ENCODE assay signal across 20 mouse cellular contexts in the genomic region with DNA sequence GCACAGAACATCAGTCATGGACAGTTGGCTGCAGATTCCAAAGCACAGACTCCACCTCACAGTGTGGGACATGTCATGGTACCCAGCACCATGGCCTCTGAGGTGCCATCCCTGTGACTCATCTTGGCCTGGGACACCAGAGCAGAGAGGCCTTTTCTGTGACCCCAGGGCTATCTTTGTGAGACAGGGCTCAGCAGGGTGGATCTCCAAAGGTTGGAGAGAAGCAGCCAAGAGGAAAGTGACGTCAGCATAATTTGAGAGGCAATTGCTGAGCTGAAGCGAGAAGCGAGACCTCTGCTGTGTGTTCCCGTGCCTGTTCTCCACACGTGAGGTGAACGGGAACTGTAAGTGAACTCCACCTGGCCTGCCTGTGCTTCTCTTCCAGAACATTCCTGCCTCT.
A peak's percentile ranks its signal among the peaks of the same experiment; 100 is the strongest.
DNase-seq lines count a peak whose midpoint lies in the region; ATAC-seq and TF ChIP-seq lines count a peak whose summit lies in the region.
"Had no signal": no experiment of that assay in that cellular context is flagged by ENCODE, and none has a peak within 500 bp of the region (broad histone marks: within the 10 kb centered on the region; RNA-seq: fewer than 3 reads in every experiment).

No protein-coding gene starts in this region.

- DNase-seq in embryo, embryonic 11 days, result peak; percentile 37
- DNase-seq in embryo, embryonic 9.5 days (ENCODE audit: extremely low spot score), result no peak
- no peak for DNase-seq in liver, postnatal 0 days
- DNase-seq in embryonic facial prominence, embryonic 10.5 days (ENCODE audit: low spot score), result no peak
- peak; percentile 53 for DNase-seq in skeletal muscle tissue, adult 2 months (ENCODE audit: low read depth, low spot score)
- no peak for DNase-seq in left cerebral cortex, adult 9 months (ENCODE audit: low spot score in 2 of 2)
- DNase-seq in spleen, postnatal 36 days (ENCODE audit: low spot score in 2 of 2), result no peak
- DNase-seq: cerebellum, adult 9-10 months; gastrocnemius, postnatal 25 days; kidney, adult 8-10 months; layer of hippocampus, postnatal 36 days; lung, postnatal 10 days; right cerebral cortex, postnatal 14 days; thymus, postnatal 4 days had no signal

- 22% methylated on average over 6 of the region's 6 CpGs for WGBS in liver, embryonic 15.5 days (ENCODE audit: insufficient replicate concordance)
- 42% methylated on average over 6 of the region's 6 CpGs for WGBS in liver, postnatal 0 days (ENCODE audit: insufficient replicate concordance)
- 72% methylated on average over 6 of the region's 6 CpGs for WGBS in embryonic facial prominence, embryonic 10.5 days

- H3K4me1 ChIP-seq in liver, embryonic 15.5 days (replicated peaks), result peaks cover 32% of the 10 kb centered on the region
- H3K4me1 ChIP-seq in liver, postnatal 0 days (ENCODE audit: insufficient read depth), result peaks cover 18% of the 10 kb centered on the region
- H3K4me1 ChIP-seq in embryonic facial prominence, embryonic 10.5 days, result peaks cover 34% of the 10 kb centered on the region
- H3K4me1 ChIP-seq: forebrain, embryonic 15.5 days; midbrain, embryonic 13.5 days had no signal

- no peak overlapping the region for H3K9ac ChIP-seq in liver, embryonic 15.5 days
- H3K9ac ChIP-seq in liver, postnatal 0 days (replicated peaks), result no peak overlapping the region
- H3K9ac ChIP-seq: embryonic facial prominence, embryonic 12.5 days; forebrain, embryonic 15.5 days; heart, embryonic 13.5 days; limb, embryonic 12.5 days; midbrain, embryonic 13.5 days had no signal

- no peak for TF ChIP-seq EP300 in liver, postnatal 0 days (IDR thresholded peaks at IDR 0.05; ENCODE audit: low read depth)

- H3K9me3 ChIP-seq in liver, embryonic 15.5 days (replicated peaks), result no peaks in the 10 kb centered on the region
- H3K9me3 ChIP-seq in liver, postnatal 0 days (ENCODE audit: low read length), result no peaks in the 10 kb centered on the region
- no peaks in the 10 kb centered on the region for H3K9me3 ChIP-seq in embryonic facial prominence, embryonic 10.5 days
- H3K9me3 ChIP-seq: embryonic facial prominence, embryonic 12.5 days; forebrain, embryonic 15.5 days; heart, embryonic 13.5 days; limb, embryonic 12.5 days; midbrain, embryonic 13.5 days had no signal

- H3K4me2 ChIP-seq in liver, embryonic 15.5 days, result no peak overlapping the region; the same call in 1 of the 2 replicates
- H3K4me2 ChIP-seq in liver, postnatal 0 days (ENCODE audit: low read depth, low read length), result no peak overlapping the region
- H3K4me2 ChIP-seq: embryonic facial prominence, embryonic 12.5 days; forebrain, embryonic 15.5 days; heart, embryonic 13.5 days; limb, embryonic 12.5 days; midbrain, embryonic 13.5 days had no signal

- TF ChIP-seq CTCF in liver, postnatal 0 days (IDR thresholded peaks at IDR 0.05; ENCODE audit: low read depth), result no peak

- no peak overlapping the region for H3K4me3 ChIP-seq in liver, embryonic 15.5 days (replicated peaks)
- no peak overlapping the region for H3K4me3 ChIP-seq in liver, postnatal 0 days (ENCODE audit: low read depth, low read length)
- H3K4me3 ChIP-seq in embryonic facial prominence, embryonic 10.5 days, result no peak overlapping the region
- H3K4me3 ChIP-seq: embryonic facial prominence, embryonic 12.5 days; forebrain, embryonic 15.5 days; heart, embryonic 13.5 days; limb, embryonic 12.5 days; midbrain, embryonic 13.5 days had no signal

- no peaks in the 10 kb centered on the region for H3K36me3 ChIP-seq in liver, embryonic 15.5 days (replicated peaks)
- H3K36me3 ChIP-seq in liver, postnatal 0 days (replicated peaks; ENCODE audit: insufficient read depth, low read length), result no peaks in the 10 kb centered on the region
- H3K36me3 ChIP-seq in embryonic facial prominence, embryonic 10.5 days (replicated peaks), result no peaks in the 10 kb centered on the region
- H3K36me3 ChIP-seq: embryonic facial prominence, embryonic 12.5 days; forebrain, embryonic 15.5 days; heart, embryonic 13.5 days; limb, embryonic 12.5 days; midbrain, embryonic 13.5 days had no signal

- H3K27ac ChIP-seq in liver, embryonic 15.5 days (replicated peaks), result no peak overlapping the region
- H3K27ac ChIP-seq in liver, postnatal 0 days (ENCODE audit: low read depth), result no peak overlapping the region
- 0 out of 2 replicates have a peak overlapping the region, but pooled peaks have one; percentile 15 for H3K27ac ChIP-seq in embryonic facial prominence, embryonic 10.5 days (replicated peaks)
- H3K27ac ChIP-seq: embryonic facial prominence, embryonic 12.5 days; forebrain, embryonic 15.5 days; heart, embryonic 13.5 days; midbrain, embryonic 13.5 days had no signal

- no peaks in the 10 kb centered on the region for H3K27me3 ChIP-seq in liver, embryonic 15.5 days
- no peaks in the 10 kb centered on the region for H3K27me3 ChIP-seq in liver, postnatal 0 days (ENCODE audit: insufficient read depth, low read length)
- peaks cover 71% of the 10 kb centered on the region for H3K27me3 ChIP-seq in embryonic facial prominence, embryonic 10.5 days (replicated peaks; ENCODE audit: low read depth, poor library complexity, severe bottlenecking)
- H3K27me3 ChIP-seq: forebrain, embryonic 15.5 days had no signal

- peak; percentile 40; the same call in 1 of the 2 replicates for ATAC-seq in liver, embryonic 15.5 days (ENCODE audit: insufficient read depth)
- no peak for ATAC-seq in liver, postnatal 0 days
- ATAC-seq: forebrain, embryonic 15.5 days; midbrain, embryonic 13.5 days had no signal

Comparison
In these comparisons a context has a peak if more than half of its experiments do, and no peak if none do; other contexts are left out.
1. DNase-seq: peak in embryo, embryonic 11 days (single experiment) and skeletal muscle tissue, adult 2 months (single experiment); none in embryo, embryonic 9.5 days (single experiment), liver, postnatal 0 days (single experiment), embryonic facial prominence, embryonic 10.5 days (single experiment), left cerebral cortex, adult 9 months (0 of 2) and spleen, postnatal 36 days (0 of 2).